In the genomic region with DNA sequence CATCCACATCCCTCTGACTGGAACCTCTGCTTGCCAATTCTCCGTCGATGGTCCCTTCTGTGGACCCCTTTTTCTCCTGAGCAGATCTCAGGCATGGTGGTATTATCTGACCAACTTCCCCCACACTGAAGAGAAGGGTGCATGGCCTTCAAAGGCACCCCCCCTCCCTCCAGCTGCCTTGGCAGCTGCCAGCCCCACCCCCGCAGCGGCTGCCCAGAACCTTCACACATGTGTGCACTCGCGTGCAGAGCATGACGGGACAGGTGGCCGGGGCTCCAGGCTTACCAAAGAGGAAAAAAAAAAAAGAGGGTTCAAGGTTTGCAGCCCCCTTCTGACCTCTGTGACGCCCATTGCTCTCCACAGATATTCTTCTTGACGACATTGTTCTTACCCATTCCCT, we compare ENCODE assay signal across 20 mouse cellular contexts. TPM values are rescaled to one million over a fixed set of nuclear protein-coding genes. Genes with fewer than 3 reads are reported as not detected.
DNase-seq lines count a peak whose midpoint lies in the region; ATAC-seq and TF ChIP-seq lines count a peak whose summit lies in the region.
"Had no signal": no experiment of that assay in that cellular context is flagged by ENCODE, and none has a peak within 500 bp of the region (broad histone marks: within the 10 kb centered on the region; RNA-seq: fewer than 3 reads in every experiment).

No protein-coding gene starts in this region.

- H3K9me3 ChIP-seq in CH12.LX (replicated peaks; ENCODE audit: low read length) = no peaks in the 10 kb centered on the region
- no peaks in the 10 kb centered on the region for H3K9me3 ChIP-seq in stomach, postnatal 0 days (ENCODE audit: control insufficient read depth, low read length)
- H3K9me3 ChIP-seq: forebrain, embryonic 13.5 days; heart, embryonic 13.5 days; midbrain, embryonic 15.5 days had no signal

- dilution Hi-C loops in CH12.LX (cut with MboI; ENCODE audit: extremely low pct_ligation_motif_present, extremely low pct_unique_long_range_greater_than_20kb, low sequenced_read_pairs) = no loop called here

- intact Hi-C loops in heart, postnatal 14 days (cut with DNase I) = no loop called here

- peak; percentile 42 to 71 for DNase-seq in kidney, postnatal 4 days
- DNase-seq in kidney, adult 9 months = no peak
- DNase-seq in A20 (ENCODE audit: low read depth, low spot score) (peak; percentile 89), CH12.LX (ENCODE audit: extremely low read depth) (peak; percentile 23)
- no peak for DNase-seq in stomach, postnatal 0 days (ENCODE audit: low spot score)
- no peak for DNase-seq in embryo, embryonic 11 days
- no peak for DNase-seq in neural tube, embryonic 10.5 days (ENCODE audit: extremely low spot score, low spot score)
- no peak for DNase-seq in heart, postnatal 14 days
- DNase-seq: adrenal gland, postnatal 10 days; cerebellum, adult 11 months; cerebellum, postnatal 14 days; gastrocnemius, postnatal 10 days; heart, postnatal 36 days; right cerebral cortex, postnatal 25 days had no signal

- no peak for TF ChIP-seq RAD21 in CH12.LX (IDR thresholded peaks at IDR 0.05; ENCODE audit: low read depth, low read length)

- H3K36me3 ChIP-seq in CH12.LX (replicated peaks in 1 of 2; ENCODE audit: control insufficient read depth in 1 of 2, insufficient read depth in 1 of 2, low read length in 1 of 2) = peaks cover 0 to 8% of the 10 kb centered on the region in 2 experiments
- no peaks in the 10 kb centered on the region for H3K36me3 ChIP-seq in stomach, postnatal 0 days (ENCODE audit: control insufficient read depth, insufficient read depth, low read length)
- H3K36me3 ChIP-seq: heart, embryonic 13.5 days; midbrain, embryonic 15.5 days had no signal

- peaks cover 5 to 30% of the 10 kb centered on the region in 2 experiments; a peak in 2 of 4 replicates for H3K4me1 ChIP-seq in CH12.LX (ENCODE audit: control insufficient read depth in 1 of 2, insufficient read depth in 2 of 2)
- H3K4me1 ChIP-seq in stomach, postnatal 0 days (replicated peaks; ENCODE audit: control insufficient read depth, insufficient read depth) = no peaks in the 10 kb centered on the region

- TF ChIP-seq POLR2A in CH12.LX (IDR thresholded peaks at IDR 0.05; ENCODE audit: low read depth, low read length) = no peak

- no peaks in the 10 kb centered on the region for H3K79me2 ChIP-seq in CH12.LX (replicated peaks; ENCODE audit: control insufficient read depth, extremely low read depth, insufficient read depth, poor library complexity, severe bottlenecking)

- H3K4me3 ChIP-seq in CH12.LX (replicated peaks in 1 of 3; ENCODE audit: low read depth in 2 of 3, low read length in 2 of 3, poor library complexity in 1 of 3) = no peak overlapping the region
- H3K4me3 ChIP-seq in stomach, postnatal 0 days (ENCODE audit: low read depth, low read length) = no peak overlapping the region
- H3K4me3 ChIP-seq: forebrain, embryonic 13.5 days; heart, embryonic 13.5 days; midbrain, embryonic 15.5 days had no signal

- no peak overlapping the region for H3K9ac ChIP-seq in CH12.LX (ENCODE audit: insufficient read depth, low read depth)
- H3K9ac ChIP-seq in stomach, postnatal 0 days (ENCODE audit: low read length) = no peak overlapping the region
- H3K9ac ChIP-seq: forebrain, embryonic 13.5 days; heart, embryonic 13.5 days; midbrain, embryonic 15.5 days had no signal

- no peak for TF ChIP-seq EP300 in CH12.LX (IDR thresholded peaks at IDR 0.05; ENCODE audit: low read length)
- TF ChIP-seq EP300 in stomach, postnatal 0 days (optimal IDR thresholded peaks at IDR 0.05) = no peak

- H3K27ac ChIP-seq in CH12.LX (ENCODE audit: insufficient read depth, low read depth) = no peak overlapping the region
- no peak overlapping the region for H3K27ac ChIP-seq in stomach, postnatal 0 days (replicated peaks)
- H3K27ac ChIP-seq: forebrain, embryonic 13.5 days; heart, embryonic 13.5 days; hindbrain, postnatal 0 days; midbrain, embryonic 15.5 days had no signal

- no peak for ATAC-seq in stomach, postnatal 0 days (ENCODE audit: low FRiP score, low TSS enrichment)
- ATAC-seq: activated CD4-positive, CD25-positive, alpha-beta regulatory T cell, adult 4 months; forebrain, embryonic 13.5 days; hindbrain, postnatal 0 days; midbrain, embryonic 15.5 days; Patski had no signal

- no peak for TF ChIP-seq CTCF in CH12.LX (conservative IDR thresholded peaks at IDR 0.05 in 1 of 2, IDR thresholded peaks at IDR 0.05 in 1 of 2; ENCODE audit: low read depth in 2 of 2, low read length in 2 of 2)
- no peak for TF ChIP-seq CTCF in stomach, postnatal 0 days (IDR thresholded peaks at IDR 0.05; ENCODE audit: low read depth)

- whole genome bisulfite sequencing in stomach, postnatal 0 days = 42% methylated on average over 10 of the region's 10 CpGs

- in situ Hi-C loops in CH12.LX (cut with MboI; ENCODE audit: low pct_ligation_motif_present, low pct_unique_long_range_greater_than_20kb, low sequenced_read_pairs) = no loop called here

- no peak overlapping the region for H3K4me2 ChIP-seq in CH12.LX (ENCODE audit: insufficient read depth, low read depth, poor library complexity, severe bottlenecking)
- peak overlapping the region; percentile 37; the same call in 1 of the 2 replicates for H3K4me2 ChIP-seq in stomach, postnatal 0 days (replicated peaks; ENCODE audit: low read depth)
- H3K4me2 ChIP-seq: forebrain, embryonic 13.5 days; heart, embryonic 13.5 days; midbrain, embryonic 15.5 days had no signal

- peaks cover 25% of the 10 kb centered on the region for H3K27me3 ChIP-seq in CH12.LX (replicated peaks)
- H3K27me3 ChIP-seq in stomach, postnatal 0 days (ENCODE audit: control insufficient read depth, insufficient read depth, low read length) = no peaks in the 10 kb centered on the region
- H3K27me3 ChIP-seq: midbrain, embryonic 15.5 days; Patski had no signal

TF ChIP-seq in CH12.LX, 34 proteins besides CTCF, POLR2A, EP300 and RAD21:
- TF ChIP-seq MAZ (IDR thresholded peaks at IDR 0.05; ENCODE audit: low read depth, low read length) (no peak), TBP (conservative IDR thresholded peaks at IDR 0.05; ENCODE audit: low read depth, low read length) (no peak), ELF1 (IDR thresholded peaks at IDR 0.05; ENCODE audit: low read depth, low read length) (no peak), BHLHE40 (IDR thresholded peaks at IDR 0.05; ENCODE audit: low read depth, low read length) (peak; percentile 83), JUND (conservative IDR thresholded peaks at IDR 0.05; ENCODE audit: low read depth, low read length) (no peak), ZNF384 (IDR thresholded peaks at IDR 0.05; ENCODE audit: low read depth, low read length) (peak; percentile 29; the same call in 1 of the 2 replicates), MEF2A (IDR thresholded peaks at IDR 0.05; ENCODE audit: borderline replicate concordance, low read depth, low read length) (no peak), MXI1 (IDR thresholded peaks at IDR 0.05; ENCODE audit: low read depth, low read length) (no peak), SMC3 (IDR thresholded peaks at IDR 0.05; ENCODE audit: low read depth, low read length) (no peak), IRF4 (IDR thresholded peaks at IDR 0.05; ENCODE audit: low read depth, low read length) (no peak), CHD1 (IDR thresholded peaks at IDR 0.05; ENCODE audit: low read depth, low read length) (no peak), TCF12 (IDR thresholded peaks at IDR 0.05; ENCODE audit: low read depth, low read length) (peak; percentile 42; the same call in 1 of the 2 replicates), JUN (IDR thresholded peaks at IDR 0.05; ENCODE audit: insufficient read depth, low read depth, low read length) (no peak), UBTF (IDR thresholded peaks at IDR 0.05; ENCODE audit: low read depth, low read length) (no peak), MYC (IDR thresholded peaks at IDR 0.05; ENCODE audit: low read depth, low read length) (no peak), NRF1 (IDR thresholded peaks at IDR 0.05; ENCODE audit: low read depth, low read length) (no peak)

RNA-seq across cellular contexts. Expression of a gene that starts 3.3 kb away (rescaled TPM):
- 0.04 and 0.08 TPM in 2 replicates for total RNA-seq in CH12.LX (2012; rRNA removed)
- 0.11 TPM in 1 of 2 replicates, not detected in the other for total RNA-seq in CH12.LX (2014; rRNA removed)
- polyA plus RNA-seq in CH12.LX (2012; ENCODE audit: insufficient read length, low read depth) = 0.25 and 0.29 TPM in 2 replicates
- 6.9 and 7.7 TPM in 2 replicates for polyA plus RNA-seq in stomach, postnatal 0 days (2015; fragmentation: Nextera tagmentation; extraction: Ambion mirVana)
- 1 to 10 TPM in 1 of 2 experiments, under 1 TPM in 1; 0.61 to 1.0 TPM for total RNA-seq in heart, postnatal 14 days (2021)

RNA-seq across cellular contexts. Expression of a gene that starts 23.5 kb away (rescaled TPM):
- total RNA-seq in CH12.LX (2012; rRNA removed) (4.7 TPM in 2 replicates), CH12.LX (2014; rRNA removed) (1.9 and 2.1 TPM in 2 replicates)
- 7.7 and 9.7 TPM in 2 replicates for polyA plus RNA-seq in CH12.LX (2012; ENCODE audit: insufficient read length, low read depth)
- 4.9 and 5.3 TPM in 2 replicates for polyA plus RNA-seq in stomach, postnatal 0 days (2015; fragmentation: Nextera tagmentation; extraction: Ambion mirVana)
- 10 to 100 TPM in 1 of 2 experiments, 1 to 10 TPM in 1; 8.2 to 10.6 TPM for total RNA-seq in heart, postnatal 14 days (2021)

RNA-seq across cellular contexts. Expression of a gene that starts 35.2 kb away (rescaled TPM):
- 16.7 and 18.3 TPM in 2 replicates for total RNA-seq in CH12.LX (2012; rRNA removed)
- 14.4 and 14.7 TPM in 2 replicates for total RNA-seq in CH12.LX (2014; rRNA removed)
- polyA plus RNA-seq in CH12.LX (2012; ENCODE audit: insufficient read length, low read depth) = 71.7 and 93.0 TPM in 2 replicates
- 12.4 and 14.8 TPM in 2 replicates for polyA plus RNA-seq in stomach, postnatal 0 days (2015; fragmentation: Nextera tagmentation; extraction: Ambion mirVana)
- total RNA-seq in heart, postnatal 14 days (2021) = 10 to 100 TPM; 23.6 to 25.0 TPM

RNA-seq across cellular contexts. Expression of a gene that starts 44.6 kb away (rescaled TPM):
- 27.3 and 30.7 TPM in 2 replicates for total RNA-seq in CH12.LX (2012; rRNA removed)
- 25.9 and 26.4 TPM in 2 replicates for total RNA-seq in CH12.LX (2014; rRNA removed)
- 57.1 and 58.1 TPM in 2 replicates for polyA plus RNA-seq in CH12.LX (2012; ENCODE audit: insufficient read length, low read depth)
- 11.3 and 13.8 TPM in 2 replicates for polyA plus RNA-seq in stomach, postnatal 0 days (2015; fragmentation: Nextera tagmentation; extraction: Ambion mirVana)
- 10 to 100 TPM; 71.2 to 71.8 TPM for total RNA-seq in heart, postnatal 14 days (2021)

Comparison
In these comparisons a context has a peak if more than half of its experiments do, and no peak if none do; other contexts are left out.
1. DNase-seq: peak in kidney, postnatal 4 days (2 of 2), A20 (single experiment) and CH12.LX (single experiment); none in kidney, adult 9 months (single experiment), stomach, postnatal 0 days (single experiment), embryo, embryonic 11 days (single experiment), neural tube, embryonic 10.5 days (single experiment) and heart, postnatal 14 days (0 of 2).